ENCODE assay signal across 10 mouse cellular contexts in genomic region chr1:76490719-76491118, GRCm38 (mm10).
DNase-seq lines count a peak whose midpoint lies in the region; ATAC-seq and TF ChIP-seq lines count a peak whose summit lies in the region.
"Had no signal": no experiment of that assay in that cellular context is flagged by ENCODE, and none has a peak within 500 bp of the region (broad histone marks: within the 10 kb centered on the region; RNA-seq: fewer than 3 reads in every experiment).

No protein-coding gene starts in this region.

- no peaks in the 10 kb centered on the region for H3K9me3 ChIP-seq in hindbrain, embryonic 14.5 days (ENCODE audit: control insufficient read depth, low read length)
- H3K9me3 ChIP-seq in stomach, postnatal 0 days (ENCODE audit: control insufficient read depth, low read length), result no peaks in the 10 kb centered on the region

- no peak overlapping the region for H3K4me3 ChIP-seq in lung, adult 2 months (replicated peaks; ENCODE audit: extremely low read depth, low read depth, low read length)
- no peak overlapping the region for H3K4me3 ChIP-seq in hindbrain, embryonic 14.5 days (replicated peaks; ENCODE audit: low read length)
- no peak overlapping the region for H3K4me3 ChIP-seq in stomach, postnatal 0 days (ENCODE audit: low read depth, low read length)

- no peak for TF ChIP-seq EP300 in stomach, postnatal 0 days (optimal IDR thresholded peaks at IDR 0.05)

- WGBS in lung, adult 2 months, result 57% methylated on average over 7 of the region's 7 CpGs
- WGBS in hindbrain, embryonic 14.5 days, result 16% methylated on average over 7 of the region's 7 CpGs
- WGBS in stomach, postnatal 0 days, result 39% methylated on average over 7 of the region's 7 CpGs

- TF ChIP-seq CTCF in lung, adult 2 months (IDR thresholded peaks at IDR 0.05; ENCODE audit: insufficient read depth, low read length), result no peak
- no peak for TF ChIP-seq CTCF in stomach, postnatal 0 days (IDR thresholded peaks at IDR 0.05; ENCODE audit: low read depth)

- peak; percentile 75 for ATAC-seq in hindbrain, embryonic 14.5 days (ENCODE audit: low FRiP score)
- no peak for ATAC-seq in stomach, postnatal 0 days (ENCODE audit: low FRiP score, low TSS enrichment)
- ATAC-seq: inflammation-experienced regulatory T-cells, adult 6 months had no signal

- H3K4me1 ChIP-seq in lung, adult 2 months (ENCODE audit: control insufficient read depth, insufficient read depth, low read length), result no peaks in the 10 kb centered on the region
- H3K4me1 ChIP-seq in hindbrain, embryonic 14.5 days (replicated peaks; ENCODE audit: control insufficient read depth, insufficient read depth, low read length), result peaks cover 27% of the 10 kb centered on the region
- H3K4me1 ChIP-seq in stomach, postnatal 0 days (replicated peaks; ENCODE audit: control insufficient read depth, insufficient read depth), result no peaks in the 10 kb centered on the region

- H3K4me2 ChIP-seq in hindbrain, embryonic 14.5 days (replicated peaks), result peak overlapping the region; percentile 2
- H3K4me2 ChIP-seq in stomach, postnatal 0 days (replicated peaks; ENCODE audit: low read depth), result 0 out of 2 replicates have a peak overlapping the region, but pooled peaks have one; percentile 1

- H3K9ac ChIP-seq in hindbrain, embryonic 14.5 days, result no peak overlapping the region
- no peak overlapping the region for H3K9ac ChIP-seq in stomach, postnatal 0 days (ENCODE audit: low read length)

- peak; percentile 33 for DNase-seq in embryo, embryonic 11 days
- DNase-seq in embryo, embryonic 10.5 days (ENCODE audit: low spot score), result no peak
- peak; percentile 17 for DNase-seq in lung, postnatal 10 days
- no peak for DNase-seq in lung, adult 2 months
- DNase-seq in hindbrain, embryonic 14.5 days (ENCODE audit: low spot score), result peak; percentile 77
- DNase-seq in stomach, postnatal 0 days (ENCODE audit: low spot score), result no peak
- DNase-seq in spleen, adult 12 weeks (ENCODE audit: low spot score), result no peak
- DNase-seq in yolk sac, embryonic 10.5 days (ENCODE audit: low spot score), result no peak
- DNase-seq: cerebellum, adult 8-10 months had no signal

- H3K27me3 ChIP-seq in hindbrain, embryonic 14.5 days (ENCODE audit: control insufficient read depth, insufficient read depth, low read length), result no peaks in the 10 kb centered on the region
- no peaks in the 10 kb centered on the region for H3K27me3 ChIP-seq in stomach, postnatal 0 days (ENCODE audit: control insufficient read depth, insufficient read depth, low read length)

- H3K27ac ChIP-seq in hindbrain, embryonic 14.5 days, result peak overlapping the region; percentile 34
- H3K27ac ChIP-seq in stomach, postnatal 0 days (replicated peaks), result no peak overlapping the region

- H3K36me3 ChIP-seq in hindbrain, embryonic 14.5 days (replicated peaks; ENCODE audit: control insufficient read depth, insufficient read depth), result no peaks in the 10 kb centered on the region
- no peaks in the 10 kb centered on the region for H3K36me3 ChIP-seq in stomach, postnatal 0 days (ENCODE audit: control insufficient read depth, insufficient read depth, low read length)

- no peak for TF ChIP-seq POLR2A in lung, adult 2 months (IDR thresholded peaks at IDR 0.05; ENCODE audit: borderline replicate concordance, extremely low read depth, low read depth, low read length)

Comparison
In these comparisons a context has a peak if more than half of its experiments do, and no peak if none do; other contexts are left out.
1. DNase-seq: peak in embryo, embryonic 11 days (single experiment), lung, postnatal 10 days (single experiment) and hindbrain, embryonic 14.5 days (single experiment); none in embryo, embryonic 10.5 days (single experiment), lung, adult 2 months (single experiment), stomach, postnatal 0 days (single experiment), spleen, adult 12 weeks (single experiment) and yolk sac, embryonic 10.5 days (single experiment).